9 mouse cellular contexts compared by ENCODE assay signal in genomic region chr16:18383756-18384155, GRCm38 (mm10). TPM values are rescaled to one million over a fixed set of nuclear protein-coding genes. Genes with fewer than 3 reads are reported as not detected.
DNase-seq lines count a peak whose midpoint lies in the region; ATAC-seq and TF ChIP-seq lines count a peak whose summit lies in the region.
"Had no signal": no experiment of that assay in that cellular context is flagged by ENCODE, and none has a peak within 500 bp of the region (broad histone marks: within the 10 kb centered on the region; RNA-seq: fewer than 3 reads in every experiment).

No protein-coding gene starts in this region.

- intact Hi-C loops in heart, postnatal 14 days (cut with DNase I) = no loop called here

- no peak for TF ChIP-seq EP300 in heart, postnatal 0 days (IDR thresholded peaks at IDR 0.05; ENCODE audit: low read depth)
- no peak for TF ChIP-seq EP300 in ES-Bruce4 (IDR thresholded peaks at IDR 0.05; ENCODE audit: insufficient read depth, low read depth, low read length)

- no peaks in the 10 kb centered on the region for H3K9me3 ChIP-seq in heart, postnatal 0 days (replicated peaks; ENCODE audit: control insufficient read depth, low read length)
- H3K9me3 ChIP-seq in ES-Bruce4 (replicated peaks; ENCODE audit: control insufficient read depth, insufficient read depth, low read length, poor library complexity, severe bottlenecking) = no peaks in the 10 kb centered on the region
- no peaks in the 10 kb centered on the region for H3K9me3 ChIP-seq in embryonic facial prominence, embryonic 10.5 days
- H3K9me3 ChIP-seq in limb, embryonic 12.5 days = no peaks in the 10 kb centered on the region

- peaks cover 43% of the 10 kb centered on the region for H3K4me1 ChIP-seq in heart, postnatal 0 days (ENCODE audit: control insufficient read depth, insufficient read depth)
- peaks cover 17% of the 10 kb centered on the region for H3K4me1 ChIP-seq in ES-Bruce4 (ENCODE audit: control insufficient read depth, insufficient read depth, low read length)
- H3K4me1 ChIP-seq in embryonic facial prominence, embryonic 10.5 days = peaks cover 94% of the 10 kb centered on the region
- H3K4me1 ChIP-seq in limb, embryonic 12.5 days (replicated peaks) = peaks cover 50% of the 10 kb centered on the region

- WGBS in heart, postnatal 0 days = 38% methylated on average over 3 of the region's 3 CpGs
- 2% methylated on average over 3 of the region's 3 CpGs for WGBS in embryonic facial prominence, embryonic 10.5 days
- 3% methylated on average over 3 of the region's 3 CpGs for WGBS in limb, embryonic 12.5 days

- peak overlapping the region; percentile 14; the same call in 1 of the 2 replicates for H3K27ac ChIP-seq in heart, postnatal 0 days (ENCODE audit: low read depth)
- peak overlapping the region; percentile 46 for H3K27ac ChIP-seq in ES-Bruce4 (ENCODE audit: insufficient read depth, low read length)
- peak overlapping the region; percentile 83 for H3K27ac ChIP-seq in embryonic facial prominence, embryonic 10.5 days (replicated peaks)
- 0 out of 2 replicates have a peak overlapping the region, but pooled peaks have one; percentile 17 for H3K27ac ChIP-seq in limb, embryonic 12.5 days

- no peak overlapping the region for H3K9ac ChIP-seq in heart, postnatal 0 days (replicated peaks; ENCODE audit: low read depth, low read length)
- no peak overlapping the region for H3K9ac ChIP-seq in ES-Bruce4 (ENCODE audit: low read depth, poor library complexity, severe bottlenecking)
- H3K9ac ChIP-seq in limb, embryonic 12.5 days (replicated peaks) = no peak overlapping the region

- TF ChIP-seq CTCF in heart, postnatal 0 days (IDR thresholded peaks at IDR 0.05; ENCODE audit: low read depth) = no peak
- TF ChIP-seq CTCF in ES-Bruce4 (IDR thresholded peaks at IDR 0.05; ENCODE audit: low read depth, low read length) = no peak

- no peak for DNase-seq in heart, postnatal 0 days (ENCODE audit: low spot score)
- DNase-seq in heart, postnatal 14 days = no peak
- DNase-seq in embryonic facial prominence, embryonic 10.5 days (ENCODE audit: low spot score) = peak; percentile 50
- DNase-seq in left cerebral cortex, adult 11 months (ENCODE audit: low spot score) = no peak
- no peak for DNase-seq in layer of hippocampus, postnatal 36 days
- no peak for DNase-seq in right cerebral cortex, postnatal 10 days (ENCODE audit: low spot score in 2 of 2)

- H3K4me2 ChIP-seq in heart, postnatal 0 days (ENCODE audit: low read depth, low read length) = no peak overlapping the region
- H3K4me2 ChIP-seq in limb, embryonic 12.5 days = no peak overlapping the region

- TF ChIP-seq POLR2A in ES-Bruce4 (IDR thresholded peaks at IDR 0.05; ENCODE audit: insufficient read depth, low read length) = no peak

- no peak overlapping the region for H3K4me3 ChIP-seq in heart, postnatal 0 days (ENCODE audit: low read depth, low read length)
- no peak overlapping the region for H3K4me3 ChIP-seq in ES-Bruce4 (ENCODE audit: low read depth, low read length)
- peak overlapping the region; percentile 8; the same call in 1 of the 2 replicates for H3K4me3 ChIP-seq in embryonic facial prominence, embryonic 10.5 days
- H3K4me3 ChIP-seq in limb, embryonic 12.5 days (replicated peaks) = no peak overlapping the region

- no peaks in the 10 kb centered on the region for H3K27me3 ChIP-seq in heart, postnatal 0 days (ENCODE audit: control insufficient read depth, insufficient read depth, low read length)
- no peaks in the 10 kb centered on the region for H3K27me3 ChIP-seq in ES-Bruce4 (ENCODE audit: control insufficient read depth, insufficient read depth, low read length, poor library complexity, severe bottlenecking)
- H3K27me3 ChIP-seq in embryonic facial prominence, embryonic 10.5 days (replicated peaks; ENCODE audit: low read depth, poor library complexity, severe bottlenecking) = no peaks in the 10 kb centered on the region
- no peaks in the 10 kb centered on the region for H3K27me3 ChIP-seq in limb, embryonic 12.5 days

- no peaks in the 10 kb centered on the region for H3K36me3 ChIP-seq in heart, postnatal 0 days (replicated peaks; ENCODE audit: control insufficient read depth, insufficient read depth, low read length)
- no peaks in the 10 kb centered on the region for H3K36me3 ChIP-seq in ES-Bruce4 (ENCODE audit: control insufficient read depth, insufficient read depth, low read length, poor library complexity, severe bottlenecking)
- no peaks in the 10 kb centered on the region for H3K36me3 ChIP-seq in embryonic facial prominence, embryonic 10.5 days (replicated peaks)
- H3K36me3 ChIP-seq in limb, embryonic 12.5 days = no peaks in the 10 kb centered on the region

- ATAC-seq in heart, postnatal 0 days (ENCODE audit: insufficient read depth, low read depth) = no peak
- no peak for ATAC-seq in limb, embryonic 12.5 days (ENCODE audit: insufficient number of reproducible peaks, insufficient read depth, low FRiP score, low TSS enrichment, low read depth)
- ATAC-seq: intestine, postnatal 0 days had no signal

RNA-seq across cellular contexts. Expression of gene Arvcf, which starts 35.8 kb away (rescaled TPM):
- 62.1 and 95.5 TPM in 2 replicates for total RNA-seq in heart, postnatal 0 days (2014; rRNA removed; ENCODE audit: low replicate concordance)
- 22.5 and 22.6 TPM in 2 replicates for polyA plus RNA-seq in heart, postnatal 0 days (2015; fragmentation: Nextera tagmentation; extraction: Ambion mirVana)
- 10 to 100 TPM; 17.9 to 21.6 TPM for total RNA-seq in heart, postnatal 14 days (2021)
- polyA plus RNA-seq in ES-Bruce4 (2011; ENCODE audit: insufficient read depth, insufficient read length, low read depth, missing spikeins) = 26.3 and 38.1 TPM in 2 replicates
- 65.8 and 71.2 TPM in 2 replicates for polyA plus RNA-seq in embryonic facial prominence, embryonic 10.5 days (2016; fragmentation: Nextera tagmentation; extraction: Ambion mirVana)
- polyA plus RNA-seq in limb, embryonic 12.5 days (2016; fragmentation: Nextera tagmentation; extraction: Ambion mirVana) = 46.3 and 50.6 TPM in 2 replicates
- total RNA-seq in layer of hippocampus, postnatal 36 days (2021) = 10 to 100 TPM; 36.2 to 37.7 TPM

RNA-seq across cellular contexts. Expression of gene Tango2, which starts 35.9 kb away (rescaled TPM):
- 55.3 and 56.9 TPM in 2 replicates for total RNA-seq in heart, postnatal 0 days (2014; rRNA removed; ENCODE audit: low replicate concordance)
- 65.8 and 69.0 TPM in 2 replicates for polyA plus RNA-seq in heart, postnatal 0 days (2015; fragmentation: Nextera tagmentation; extraction: Ambion mirVana)
- 10 to 100 TPM; 91.6 to 98.4 TPM for total RNA-seq in heart, postnatal 14 days (2021)
- 19.3 and 21.3 TPM in 2 replicates for polyA plus RNA-seq in ES-Bruce4 (2011; ENCODE audit: insufficient read depth, insufficient read length, low read depth, missing spikeins)
- 29.1 and 31.5 TPM in 2 replicates for polyA plus RNA-seq in embryonic facial prominence, embryonic 10.5 days (2016; fragmentation: Nextera tagmentation; extraction: Ambion mirVana)
- polyA plus RNA-seq in limb, embryonic 12.5 days (2016; fragmentation: Nextera tagmentation; extraction: Ambion mirVana) = 21.7 and 21.8 TPM in 2 replicates
- 100 to 1,000 TPM; 124 to 125 TPM for total RNA-seq in layer of hippocampus, postnatal 36 days (2021)

RNA-seq across cellular contexts. Expression of gene Txnrd2, which starts 42.4 kb away (rescaled TPM):
- total RNA-seq in heart, postnatal 0 days (2014; rRNA removed; ENCODE audit: low replicate concordance) = 12.7 and 14.7 TPM in 2 replicates
- 40.0 and 41.2 TPM in 2 replicates for polyA plus RNA-seq in heart, postnatal 0 days (2015; fragmentation: Nextera tagmentation; extraction: Ambion mirVana)
- 10 to 100 TPM; 29.9 to 34.6 TPM for total RNA-seq in heart, postnatal 14 days (2021)
- polyA plus RNA-seq in ES-Bruce4 (2011; ENCODE audit: insufficient read depth, insufficient read length, low read depth, missing spikeins) = 7.1 and 9.3 TPM in 2 replicates
- polyA plus RNA-seq in embryonic facial prominence, embryonic 10.5 days (2016; fragmentation: Nextera tagmentation; extraction: Ambion mirVana) = 27.9 and 32.3 TPM in 2 replicates
- polyA plus RNA-seq in limb, embryonic 12.5 days (2016; fragmentation: Nextera tagmentation; extraction: Ambion mirVana) = 23.1 and 26.1 TPM in 2 replicates
- 10 to 100 TPM; 19.6 to 21.7 TPM for total RNA-seq in layer of hippocampus, postnatal 36 days (2021)

RNA-seq across cellular contexts. Expression of gene Comt, which starts 42.9 kb away (rescaled TPM):
- total RNA-seq in heart, postnatal 0 days (2014; rRNA removed; ENCODE audit: low replicate concordance) = 160 and 168 TPM in 2 replicates
- 155 and 158 TPM in 2 replicates for polyA plus RNA-seq in heart, postnatal 0 days (2015; fragmentation: Nextera tagmentation; extraction: Ambion mirVana)
- 100 to 1,000 TPM; 119 to 127 TPM for total RNA-seq in heart, postnatal 14 days (2021)
- polyA plus RNA-seq in ES-Bruce4 (2011; ENCODE audit: insufficient read depth, insufficient read length, low read depth, missing spikeins) = 13.6 and 15.4 TPM in 2 replicates
- 56.2 and 58.4 TPM in 2 replicates for polyA plus RNA-seq in embryonic facial prominence, embryonic 10.5 days (2016; fragmentation: Nextera tagmentation; extraction: Ambion mirVana)
- polyA plus RNA-seq in limb, embryonic 12.5 days (2016; fragmentation: Nextera tagmentation; extraction: Ambion mirVana) = 66.5 and 71.0 TPM in 2 replicates
- total RNA-seq in layer of hippocampus, postnatal 36 days (2021) = 10 to 100 TPM; 66.3 to 68.1 TPM

Comparison
In these comparisons a context has a peak if more than half of its experiments do, and no peak if none do; other contexts are left out.
1. H3K27ac ChIP-seq: peak in every context shown above with its lines; median percentile 83 in embryonic facial prominence, embryonic 10.5 days; 46 in ES-Bruce4; 17 in limb, embryonic 12.5 days; 14 in heart, postnatal 0 days.